Mouse (Mus musculus): ENCODE measurements around the gene 4930426L09Rik.

Gene 4930426L09Rik

GRCm38 (mm10) chr2:18963286-18964040 lies 34.7 kb upstream of the 4930426L09Rik start:
- TF ChIP-seq GATA4 (IDR thresholded peaks at IDR 0.05; ENCODE audit: insufficient replicate concordance, low read length), result no peak

- no peak for TF ChIP-seq GATA4 (IDR thresholded peaks at IDR 0.05; ENCODE audit: insufficient replicate concordance, low read length)
Observed at GRCm38 (mm10) chr2:18965108-18965507, 33.0 kb upstream of the 4930426L09Rik start.

GRCm38 (mm10) chr2:18965950-18966349 lies 32.2 kb upstream of the 4930426L09Rik start:
- TF ChIP-seq GATA4 (IDR thresholded peaks at IDR 0.05; ENCODE audit: insufficient replicate concordance, low read length), result no peak

- TF ChIP-seq GATA4 (IDR thresholded peaks at IDR 0.05; ENCODE audit: insufficient replicate concordance, low read length), result no peak
Observed at GRCm38 (mm10) chr2:18966566-18966965, 31.6 kb upstream of the 4930426L09Rik start.

- TF ChIP-seq GATA4 (IDR thresholded peaks at IDR 0.05; ENCODE audit: insufficient replicate concordance, low read length), result no peak
Observed at GRCm38 (mm10) chr2:18967451-18968063, 30.6 kb upstream of the 4930426L09Rik start.

- no peak for TF ChIP-seq GATA4 (IDR thresholded peaks at IDR 0.05; ENCODE audit: insufficient replicate concordance, low read length)
Observed at GRCm38 (mm10) chr2:18969066-18969681, 29.0 kb upstream of the 4930426L09Rik start.

- no peak for TF ChIP-seq GATA4 (IDR thresholded peaks at IDR 0.05; ENCODE audit: insufficient replicate concordance, low read length)
Observed at GRCm38 (mm10) chr2:18970461-18970860, 27.7 kb upstream of the 4930426L09Rik start.

- no peak for TF ChIP-seq GATA4 (IDR thresholded peaks at IDR 0.05; ENCODE audit: insufficient replicate concordance, low read length)
Observed at GRCm38 (mm10) chr2:18971564-18971963, 26.6 kb upstream of the 4930426L09Rik start.

GRCm38 (mm10) chr2:18974882-18975645 lies 23.1 kb upstream of the 4930426L09Rik start:
- TF ChIP-seq GATA4 (IDR thresholded peaks at IDR 0.05; ENCODE audit: insufficient replicate concordance, low read length), result no peak

- no peak for TF ChIP-seq GATA4 (IDR thresholded peaks at IDR 0.05; ENCODE audit: insufficient replicate concordance, low read length)
Observed at GRCm38 (mm10) chr2:18976175-18976574, 22.0 kb upstream of the 4930426L09Rik start.

- no peak for TF ChIP-seq GATA4 (IDR thresholded peaks at IDR 0.05; ENCODE audit: insufficient replicate concordance, low read length)
Observed at GRCm38 (mm10) chr2:18977201-18977805, 20.8 kb upstream of the 4930426L09Rik start.

- no peak for TF ChIP-seq GATA4 (IDR thresholded peaks at IDR 0.05; ENCODE audit: insufficient replicate concordance, low read length)
Observed at GRCm38 (mm10) chr2:18979046-18979445, 19.1 kb upstream of the 4930426L09Rik start.

- no peak for TF ChIP-seq GATA4 (IDR thresholded peaks at IDR 0.05; ENCODE audit: insufficient replicate concordance, low read length)
Observed at GRCm38 (mm10) chr2:18979675-18980074, 18.5 kb upstream of the 4930426L09Rik start.

GRCm38 (mm10) chr2:18982581-18982980 lies 15.6 kb upstream of the 4930426L09Rik start:
- TF ChIP-seq GATA4 (IDR thresholded peaks at IDR 0.05; ENCODE audit: insufficient replicate concordance, low read length), result no peak

- TF ChIP-seq GATA4 (IDR thresholded peaks at IDR 0.05; ENCODE audit: insufficient replicate concordance, low read length), result no peak
Observed at GRCm38 (mm10) chr2:18983546-18983945, 14.6 kb upstream of the 4930426L09Rik start.
